Mouse (Mus musculus) embryonic facial prominence, embryonic 11.5 days (tissue): Measurements from ENCODE around the gene Dag1. TPM values are rescaled to one million over a fixed set of nuclear protein-coding genes. Genes with fewer than 3 reads are reported as not detected.
"Not testable (repeated sequence)": the region's sequence is repeated elsewhere in the genome, so short reads cannot be mapped to it uniquely, and the experiment has no call there.

ENCODE experiments used
- ATAC-seq: fragments of 200-750 bp; cut with Nextera tagmentation; replicated peaks from 2 replicates; pipeline ENCODE4 v1.8.0; 2017; ENCODE audit warnings: low read depth; ENCODE audit not compliant: insufficient number of reproducible peaks, low FRiP score, low TSS enrichment
- DNase-seq: peaks from one replicate; pipeline ENCODE4 v3.0.0-alpha.2; 2015; ENCODE audit warnings: low spot score
- H3K27ac ChIP-seq: fragments of 300-500 bp; sonication (generic); replicated peaks from 2 replicates; pipeline ENCODE4 v1.5.1; 2014; ENCODE audit warnings: mild to moderate bottlenecking, low read depth, low read length, control low read depth
- H3K27me3 ChIP-seq: fragments of 300-500 bp; sonication (generic); 2 replicates; pipeline ENCODE4 v1.6.1; 2014; ENCODE audit warnings: mild to moderate bottlenecking, low read length, moderate library complexity, mixed read lengths; ENCODE audit not compliant: control insufficient read depth, insufficient read depth
- H3K36me3 ChIP-seq: fragments of 300-500 bp; sonication (generic); replicated peaks from 2 replicates; pipeline ENCODE4 v1.6.1; 2014; ENCODE audit warnings: low read depth, mild to moderate bottlenecking, low read length, moderate library complexity, mixed read lengths; ENCODE audit not compliant: control insufficient read depth, insufficient read depth
- H3K4me1 ChIP-seq: fragments of 300-500 bp; sonication (generic); 2 replicates; pipeline ENCODE4 v1.6.1; 2014; ENCODE audit warnings: low read length, mixed read lengths; ENCODE audit not compliant: control insufficient read depth, insufficient read depth
- H3K4me2 ChIP-seq: fragments of 300-500 bp; sonication (generic); 2 replicates; pipeline ENCODE4 v1.6.1; 2014; ENCODE audit warnings: low read depth, mild to moderate bottlenecking, control low read depth, low read length, moderate library complexity
- H3K4me3 ChIP-seq: fragments of 300-500 bp; sonication (generic); 2 replicates; pipeline ENCODE4 v1.5.1; 2014; ENCODE audit warnings: low read depth, low read length, control low read depth
- H3K9ac ChIP-seq: fragments of 300-500 bp; sonication (generic); replicated peaks from 2 replicates; pipeline ENCODE4 v1.6.1; 2014; ENCODE audit warnings: mild to moderate bottlenecking, control low read depth, low read length
- H3K9me3 ChIP-seq: fragments of 300-500 bp; sonication (generic); replicated peaks from 2 replicates; pipeline ENCODE4 v1.6.1; 2016; ENCODE audit warnings: mild to moderate bottlenecking, low read length, inconsistent platforms, mixed read lengths; ENCODE audit not compliant: control insufficient read depth
- WGBS: fragments of 180-500 bp; shearing (Covaris S2); extraction: QIAGEN DNeasy Blood & Tissue Kit; methylation state at CpG from one replicate; pipeline ENCODE4 v1.1.7; 2014; 5-methylcytosine and 5-hydroxymethylcytosine counted together
- polyA plus RNA-seq: library from polyadenylated mRNA; unstranded; fragments of >200 nt; fragmentation: Nextera tagmentation; extraction: Ambion mirVana; gene quantifications from 2 replicates; pipeline ENCODE4 v1.2.1, GENCODE M21; 2014

Dag1 gene
- polyA plus RNA-seq, 1 experiment from 2014 or later = 44.5 TPM

DNA sequence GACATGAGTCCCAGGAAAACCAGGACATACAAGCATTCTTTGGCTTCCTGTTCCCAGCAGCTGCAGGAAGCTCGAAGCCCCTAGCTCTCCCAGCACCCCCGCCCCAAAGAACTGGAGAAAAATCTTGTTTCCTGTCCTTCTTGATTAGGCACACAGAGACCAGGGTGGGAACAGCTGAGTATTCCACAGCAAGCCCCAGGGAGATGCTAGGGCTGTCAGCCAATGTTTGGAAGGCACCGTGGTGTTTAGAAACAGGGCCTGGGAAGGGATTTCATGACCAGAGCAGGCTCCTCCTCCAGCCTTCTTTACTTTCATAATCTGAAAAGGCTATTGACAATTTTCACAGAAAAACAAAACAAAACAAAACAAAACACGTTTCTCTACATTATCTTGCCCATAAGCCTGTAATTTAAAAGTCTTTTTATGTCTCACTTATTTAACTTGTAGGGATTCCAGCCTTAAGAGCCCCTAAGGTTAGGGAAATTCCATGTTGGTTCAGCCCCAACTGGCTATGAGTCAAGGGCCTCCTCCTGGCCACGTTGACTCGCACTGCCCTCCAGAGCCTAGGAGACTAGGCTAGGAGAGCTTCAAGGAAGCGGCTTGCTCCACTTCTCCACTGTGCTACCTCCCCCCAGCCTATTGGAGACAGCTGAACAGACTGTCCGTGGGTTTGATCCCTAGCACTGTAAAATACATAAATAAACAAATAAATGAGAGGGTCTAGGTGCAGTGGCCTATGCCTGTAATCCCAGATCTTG, 16.5 kb upstream of the Dag1 start:
- ATAC-seq = no peak
- Histone ChIP-seq H3K9ac (no peak overlapping the region), H3K4me2 (no peak overlapping the region), H3K4me3 (no peak overlapping the region), H3K4me1 (no peaks in the 10 kb centered on the region), H3K27me3 (no peaks in the 10 kb centered on the region), H3K36me3 (no peaks in the 10 kb centered on the region), H3K9me3 (no peaks in the 10 kb centered on the region), H3K27ac (no peak overlapping the region)
- DNase-seq = no peak
- 40% methylated on average over 8 of the region's 8 CpGs for WGBS

DNA sequence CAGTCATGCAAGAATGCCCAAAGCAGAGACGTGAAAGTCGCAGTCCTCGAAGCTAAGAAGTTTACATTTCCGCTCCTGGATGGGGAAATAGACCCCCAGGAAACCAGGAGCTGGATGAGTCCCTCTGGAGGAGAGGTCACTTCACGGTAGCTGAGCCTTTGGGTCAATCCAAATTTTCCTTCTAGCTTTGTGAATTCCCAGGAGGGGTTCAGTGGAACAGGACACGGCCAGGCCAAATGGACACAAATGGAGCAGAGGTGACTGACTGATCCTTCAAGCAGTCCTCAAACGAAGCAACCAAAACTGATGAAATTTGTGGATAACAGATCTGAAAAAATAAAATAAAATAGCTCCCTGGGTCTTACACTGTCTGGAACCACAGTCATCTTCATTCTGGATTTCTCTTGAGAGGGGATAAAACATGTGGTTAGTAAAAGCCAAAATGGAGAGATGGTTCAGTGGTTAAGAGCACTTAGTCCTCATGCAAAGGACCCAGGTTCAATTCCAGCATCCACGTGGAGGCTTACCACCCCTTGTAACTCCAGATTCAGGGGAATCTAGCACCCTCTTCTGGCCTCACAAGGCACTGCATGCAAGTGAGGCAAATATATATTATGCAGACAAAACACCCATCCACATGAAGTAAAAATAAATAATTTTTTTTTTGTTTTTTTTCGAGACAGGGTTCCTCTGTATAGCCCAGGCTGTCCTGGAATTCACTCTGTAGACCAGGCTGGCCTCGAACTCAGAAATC, 15.1 kb upstream of the Dag1 start:
- peak; percentile 41 for DNase-seq
- Histone ChIP-seq H3K27me3 (no peaks in the 10 kb centered on the region), H3K4me2 (no peak overlapping the region), H3K9me3 (no peaks in the 10 kb centered on the region), H3K9ac (no peak overlapping the region), H3K4me3 (no peak overlapping the region), H3K36me3 (no peaks in the 10 kb centered on the region), H3K27ac (no peak overlapping the region), H3K4me1 (no peaks in the 10 kb centered on the region)
- ATAC-seq = no peak
- WGBS = 67% methylated on average over 10 of the region's 10 CpGs

DNA sequence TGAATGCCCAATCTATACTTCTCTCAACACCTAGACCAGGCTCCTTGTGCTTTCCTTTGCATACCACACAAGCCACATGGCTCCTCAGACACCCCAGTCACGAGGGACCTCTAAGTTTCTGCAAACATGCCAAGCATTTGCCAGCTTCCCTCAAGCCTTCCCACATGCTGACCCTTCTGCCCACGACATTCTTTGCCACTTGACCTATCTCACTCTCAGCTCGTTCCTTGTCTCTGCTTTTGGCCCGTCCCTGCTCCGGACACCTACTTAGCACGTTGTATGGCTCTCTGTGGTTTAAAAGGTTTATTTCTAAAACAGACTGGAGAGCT, 11.5 kb upstream of the Dag1 start:
- no peak overlapping the region for H3K27ac ChIP-seq
- no peak overlapping the region for H3K4me3 ChIP-seq
- no peaks in the 10 kb centered on the region for H3K27me3 ChIP-seq
- DNase-seq = no peak
- no peak overlapping the region for H3K9ac ChIP-seq
- no peak for ATAC-seq
- WGBS = 62% methylated on average over 6 of the region's 6 CpGs
- no peaks in the 10 kb centered on the region for H3K4me1 ChIP-seq
- H3K9me3 ChIP-seq = no peaks in the 10 kb centered on the region
- H3K36me3 ChIP-seq = no peaks in the 10 kb centered on the region
- no peak overlapping the region for H3K4me2 ChIP-seq

DNA sequence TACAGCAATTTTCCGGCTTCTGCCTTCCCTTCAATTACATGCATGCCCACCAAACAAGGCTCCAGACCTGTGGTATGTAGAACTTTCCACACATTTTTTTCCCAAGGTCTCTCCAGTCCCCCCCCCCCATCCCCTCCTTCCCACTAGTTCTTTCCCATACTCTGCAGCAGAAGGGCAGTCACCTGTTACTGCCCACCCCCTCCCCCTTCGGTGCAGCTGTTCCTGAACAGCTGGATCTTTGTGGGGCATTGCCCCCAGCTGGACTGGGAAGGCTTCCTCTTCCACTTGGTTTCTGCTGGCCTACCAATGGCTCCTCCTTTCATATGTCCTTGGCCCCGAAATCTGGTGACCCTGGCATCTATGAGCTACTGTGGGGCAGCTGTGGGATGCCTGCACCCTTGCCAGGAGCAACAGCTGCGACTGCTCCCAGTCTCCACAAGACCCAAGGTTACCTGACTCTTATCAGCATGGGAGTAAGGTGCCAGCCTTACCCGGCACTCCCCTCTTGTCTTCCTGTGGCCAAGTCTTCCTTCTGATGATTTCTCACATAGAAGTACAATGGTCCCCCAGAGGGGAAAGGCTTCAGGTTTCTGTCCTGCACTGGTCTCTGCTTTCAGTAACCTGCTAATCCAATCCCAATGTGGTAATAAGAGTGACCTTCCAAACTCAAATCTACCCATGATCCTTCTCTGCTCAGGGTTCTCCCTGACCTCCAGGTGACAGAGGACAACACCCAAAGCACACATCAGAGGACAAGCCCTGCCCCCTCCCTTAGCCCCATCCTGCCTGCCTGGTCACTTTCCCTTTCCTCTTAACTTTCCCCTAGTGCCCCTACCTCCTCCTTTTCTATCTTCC, 10.9 kb upstream of the Dag1 start:
- Histone ChIP-seq H3K9ac (no peak overlapping the region), H3K27ac (no peak overlapping the region), H3K36me3 (no peaks in the 10 kb centered on the region), H3K9me3 (no peaks in the 10 kb centered on the region), H3K27me3 (no peaks in the 10 kb centered on the region), H3K4me2 (no peak overlapping the region), H3K4me3 (no peak overlapping the region), H3K4me1 (no peaks in the 10 kb centered on the region)
- DNase-seq = no peak
- ATAC-seq = no peak
- 75% methylated on average over 5 of the region's 5 CpGs for WGBS

DNA sequence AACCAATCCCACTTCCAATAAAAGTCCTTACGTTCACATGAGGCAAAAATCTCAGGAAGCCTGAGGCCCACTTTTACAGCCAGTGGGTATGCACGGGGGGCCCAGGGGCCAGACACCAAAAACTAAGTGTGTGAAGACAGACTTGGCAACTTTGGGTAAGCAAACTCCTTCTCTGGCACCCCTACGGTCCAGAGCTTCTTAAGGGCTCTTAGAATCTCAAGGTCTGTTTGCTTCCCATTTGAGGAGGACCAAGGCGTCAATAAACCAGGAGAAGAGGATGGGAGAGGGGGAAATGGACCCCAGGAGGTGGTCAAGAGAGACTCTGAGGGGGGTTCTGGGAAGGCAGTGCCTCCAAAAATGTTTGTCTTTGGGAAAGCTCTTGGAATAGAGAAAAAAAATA, 9.7 kb upstream of the Dag1 start:
- Histone ChIP-seq H3K4me3 (no peak overlapping the region), H3K4me1 (no peaks in the 10 kb centered on the region), H3K9me3 (no peaks in the 10 kb centered on the region), H3K27me3 (no peaks in the 10 kb centered on the region), H3K4me2 (no peak overlapping the region), H3K36me3 (no peaks in the 10 kb centered on the region), H3K27ac (no peak overlapping the region), H3K9ac (no peak overlapping the region)
- ATAC-seq (no peak), DNase-seq (no peak)
- 76% methylated on average over 4 of the region's 4 CpGs for WGBS

DNA sequence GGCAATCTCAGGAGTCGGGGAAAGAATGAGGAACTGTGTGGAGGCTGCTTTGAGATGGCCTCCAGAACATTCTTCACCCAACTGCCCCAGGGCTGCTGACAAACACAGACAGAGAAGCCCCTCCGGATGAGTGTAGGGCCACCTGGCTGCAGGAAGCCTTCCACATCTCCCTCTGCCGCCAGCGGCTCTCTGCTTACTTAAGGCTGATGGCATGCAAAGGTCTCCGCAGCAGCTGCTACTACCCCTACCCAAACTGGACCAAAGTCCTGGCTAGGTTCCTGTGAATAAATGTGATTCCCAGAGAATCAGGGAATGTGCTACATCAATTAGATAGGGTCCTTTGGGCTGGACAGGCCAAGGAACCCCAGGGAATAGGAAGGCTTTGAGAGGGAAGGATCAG, 8.9 kb upstream of the Dag1 start:
- no peak for DNase-seq
- no peak overlapping the region for H3K4me2 ChIP-seq
- H3K9me3 ChIP-seq = no peaks in the 10 kb centered on the region
- no peaks in the 10 kb centered on the region for H3K27me3 ChIP-seq
- H3K27ac ChIP-seq = 0 out of 2 replicates have a peak overlapping the region, but pooled peaks have one; percentile 25
- H3K9ac ChIP-seq = no peak overlapping the region
- H3K36me3 ChIP-seq = no peaks in the 10 kb centered on the region
- H3K4me1 ChIP-seq = no peaks in the 10 kb centered on the region
- 59% methylated on average over 5 of the region's 5 CpGs for WGBS
- no peak for ATAC-seq
- H3K4me3 ChIP-seq = no peak overlapping the region

DNA sequence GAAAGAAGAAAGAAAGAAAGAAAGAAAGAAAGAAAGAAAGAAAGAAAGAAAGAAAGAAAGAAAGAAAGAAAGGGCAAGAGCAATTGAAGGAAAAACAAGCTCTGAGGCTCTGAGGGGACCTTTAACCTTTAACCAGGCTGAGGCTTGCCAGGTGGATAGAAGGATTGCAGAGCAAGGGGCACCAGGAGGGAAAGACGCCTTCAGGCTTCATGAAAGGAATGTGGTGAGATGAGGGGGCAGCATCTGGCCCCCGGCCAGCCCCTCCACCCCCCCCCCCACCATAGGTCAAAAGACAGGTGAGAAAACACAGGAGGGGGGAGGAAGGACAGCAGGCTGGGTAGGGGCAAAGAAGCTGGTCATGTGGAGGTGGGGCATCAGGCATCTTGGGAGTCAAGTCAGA, 8.2 kb upstream of the Dag1 start:
- Histone ChIP-seq H3K4me2 (no peak overlapping the region), H3K9me3 (no peaks in the 10 kb centered on the region), H3K27me3 (no peaks in the 10 kb centered on the region), H3K27ac (no peak overlapping the region), H3K36me3 (no peaks in the 10 kb centered on the region), H3K4me1 (no peaks in the 10 kb centered on the region), H3K4me3 (no peak overlapping the region), H3K9ac (no peak overlapping the region)
- 10% methylated on average over 2 of the region's 2 CpGs for WGBS
- no peak for DNase-seq
- ATAC-seq = no peak

DNA sequence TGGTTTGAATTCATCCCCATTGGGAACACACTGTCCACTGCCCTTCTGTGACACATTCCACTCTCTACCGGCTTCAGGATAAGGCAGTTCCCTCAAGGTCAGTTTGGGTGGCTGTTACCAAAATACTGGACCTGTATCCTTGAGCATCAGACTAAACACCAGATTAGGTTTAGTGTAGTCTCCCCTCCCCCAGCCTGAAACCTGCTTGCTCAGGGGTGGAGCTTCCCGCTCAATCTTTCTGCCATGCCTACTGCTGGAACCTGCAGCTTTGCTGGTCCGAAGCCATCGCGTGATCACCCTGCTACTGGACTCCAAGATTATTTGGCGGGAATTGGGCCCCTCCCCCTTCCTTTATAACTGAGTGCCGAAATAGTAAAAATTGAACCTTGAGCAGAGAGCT, 4.9 kb upstream of the Dag1 start:
- not testable (repeated sequence) for H3K4me2 ChIP-seq, H3K27me3 ChIP-seq, H3K4me1 ChIP-seq, DNase-seq, H3K9ac ChIP-seq, H3K4me3 ChIP-seq, H3K27ac ChIP-seq, ATAC-seq, H3K9me3 ChIP-seq, H3K36me3 ChIP-seq
- 87% methylated on average over 6 of the region's 7 CpGs for WGBS
